Mouse (Mus musculus): ENCODE measurements around the gene Map4k5.
A peak's percentile ranks its signal among the peaks of the same experiment; 100 is the strongest.

Map4k5 gene

GRCm38 (mm10) chr12:69843531-69844445 lies 49.2 kb downstream of the Map4k5 start:
- no peak for DNase-seq (ENCODE audit: extremely low spot score, low spot score)

GRCm38 (mm10) chr12:69838376-69838775 lies 54.6 kb downstream of the Map4k5 start:
- DNase-seq (ENCODE audit: extremely low spot score, low spot score), result no peak

- DNase-seq (ENCODE audit: extremely low spot score, low spot score), result no peak
These were observed 58.9 kb downstream of the Map4k5 start for GRCm38 (mm10) chr12:69833982-69834604.

DNA sequence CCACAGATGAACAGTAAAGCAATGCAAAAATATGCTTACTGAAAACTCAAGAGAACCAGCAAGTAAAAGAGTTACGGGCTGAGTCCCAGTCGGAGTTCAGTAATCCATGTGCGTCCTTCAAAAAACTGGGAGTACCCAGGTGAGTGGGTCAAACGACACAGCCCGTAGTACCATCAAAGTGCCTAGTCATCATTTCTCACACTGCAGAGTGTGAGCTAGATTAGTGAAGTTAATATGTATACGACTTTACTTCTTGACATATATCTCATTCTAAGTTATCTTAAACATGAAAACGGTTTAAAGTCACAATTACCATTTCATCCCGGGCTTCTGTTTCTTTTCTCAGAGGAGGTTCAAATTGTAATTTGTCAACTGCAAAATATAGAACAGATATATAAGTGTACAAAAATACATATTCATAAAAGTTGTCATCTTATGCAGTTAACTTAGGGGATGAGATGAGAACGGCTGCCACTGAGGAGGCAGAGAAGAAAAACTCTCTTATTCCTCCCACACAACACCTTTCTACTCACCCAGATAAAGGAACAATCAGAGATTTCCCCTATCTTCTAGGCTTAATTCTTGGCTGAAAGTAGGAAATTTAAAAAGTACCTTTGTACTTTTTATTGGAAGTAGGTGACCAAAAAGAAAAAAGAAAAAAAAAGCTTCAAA lies 61.6 kb downstream of the Map4k5 start:
- DNase-seq (ENCODE audit: extremely low spot score, low spot score), result no peak

DNA sequence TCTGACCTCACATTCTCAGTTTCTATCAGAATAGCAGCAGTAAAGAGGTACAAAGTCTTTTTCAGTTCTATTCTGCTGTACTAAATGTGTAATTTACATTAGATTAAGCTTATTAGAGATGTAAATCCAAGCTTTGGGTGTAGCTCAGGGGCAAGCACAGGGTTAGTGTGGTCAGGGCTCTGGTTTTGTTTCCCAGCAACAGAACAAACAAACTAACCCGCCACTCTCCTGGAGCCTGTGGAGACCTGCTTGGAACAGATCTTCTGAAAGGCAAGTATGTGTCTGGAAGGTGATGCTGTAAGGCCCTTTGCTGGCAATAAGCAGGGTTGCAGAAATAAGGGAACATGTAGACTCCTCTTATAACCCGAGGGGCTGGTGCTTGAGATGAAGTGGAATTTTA lies 64.8 kb downstream of the Map4k5 start:
- no peak for DNase-seq (ENCODE audit: extremely low spot score, low spot score)

DNA sequence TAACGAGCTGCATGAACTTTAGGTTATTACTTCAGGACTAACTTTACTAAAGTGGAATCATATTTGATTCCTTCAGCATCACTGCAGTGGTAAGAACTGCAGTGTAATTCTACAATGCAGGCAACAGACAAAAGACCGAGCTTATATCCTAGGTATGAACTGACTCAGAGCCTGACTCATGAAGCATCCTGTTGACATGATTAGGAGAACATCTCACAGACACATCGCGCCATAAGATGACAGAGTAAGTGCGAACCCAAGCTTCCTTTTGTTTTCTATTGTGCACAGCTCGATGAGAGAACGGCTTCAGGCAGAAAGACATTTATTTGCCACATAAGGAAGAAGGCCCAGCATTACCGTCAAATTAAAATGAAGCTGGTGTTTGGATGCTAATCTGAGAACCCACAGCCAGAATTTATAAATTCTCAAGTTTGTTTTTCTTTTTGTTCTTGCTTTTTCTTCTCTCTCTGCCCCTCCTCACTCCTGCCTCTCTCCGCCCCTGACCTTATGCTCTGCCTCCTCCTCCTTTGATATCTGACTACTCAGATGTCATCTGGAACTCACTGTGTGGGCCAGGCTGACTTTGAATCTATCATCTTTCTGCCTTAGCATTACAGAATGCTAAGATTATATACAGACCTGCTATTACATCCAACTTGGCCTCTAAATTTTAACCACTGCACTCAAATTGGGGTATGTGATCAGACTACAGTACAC lies 68.0 kb downstream of the Map4k5 start:
- DNase-seq (ENCODE audit: extremely low spot score, low spot score), result no peak

DNA sequence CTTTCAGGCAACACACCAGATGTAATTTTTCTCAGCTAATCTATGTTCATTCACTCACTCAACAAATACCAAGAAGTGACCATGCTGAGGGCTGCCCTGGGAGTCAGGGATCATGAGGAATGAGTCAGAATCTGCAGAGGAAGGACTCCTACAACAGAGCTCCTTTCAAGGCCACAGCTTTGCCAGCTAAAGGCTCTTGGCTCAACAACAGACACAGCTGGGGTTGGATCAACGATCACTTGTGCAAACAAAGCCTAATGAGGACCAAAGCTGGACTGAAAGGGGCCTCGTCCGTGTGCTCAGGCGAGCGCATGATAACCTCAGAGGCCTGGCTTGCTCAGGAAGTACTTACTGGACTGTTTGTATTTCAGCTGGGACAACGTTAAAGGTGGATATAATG lies 78.7 kb downstream of the Map4k5 start:
- no peak for DNase-seq (ENCODE audit: extremely low spot score, low spot score)

GRCm38 (mm10) chr12:69813596-69813995 lies 79.4 kb downstream of the Map4k5 start:
- DNase-seq (ENCODE audit: extremely low spot score, low spot score), result no peak

DNA sequence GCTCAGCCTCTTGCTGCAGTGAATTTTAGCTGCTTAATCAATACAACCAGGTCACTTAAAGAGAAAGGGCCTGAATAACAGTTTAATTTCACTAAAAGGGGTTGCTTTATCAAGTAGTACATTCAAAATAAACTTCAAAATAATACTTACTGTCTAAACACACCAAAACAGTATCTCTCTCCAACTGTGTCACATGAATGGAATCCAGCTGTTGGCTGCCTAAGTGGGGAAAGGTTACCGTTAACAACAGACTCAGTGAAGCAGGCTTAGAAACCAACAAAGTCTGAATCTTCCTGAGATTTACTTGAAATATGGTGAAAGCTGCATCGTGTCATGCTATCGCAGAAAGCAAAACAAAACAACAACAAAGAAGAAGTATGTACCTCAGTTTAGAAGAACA lies 80.0 kb downstream of the Map4k5 start:
- DNase-seq (ENCODE audit: extremely low spot score, low spot score), result no peak

DNA sequence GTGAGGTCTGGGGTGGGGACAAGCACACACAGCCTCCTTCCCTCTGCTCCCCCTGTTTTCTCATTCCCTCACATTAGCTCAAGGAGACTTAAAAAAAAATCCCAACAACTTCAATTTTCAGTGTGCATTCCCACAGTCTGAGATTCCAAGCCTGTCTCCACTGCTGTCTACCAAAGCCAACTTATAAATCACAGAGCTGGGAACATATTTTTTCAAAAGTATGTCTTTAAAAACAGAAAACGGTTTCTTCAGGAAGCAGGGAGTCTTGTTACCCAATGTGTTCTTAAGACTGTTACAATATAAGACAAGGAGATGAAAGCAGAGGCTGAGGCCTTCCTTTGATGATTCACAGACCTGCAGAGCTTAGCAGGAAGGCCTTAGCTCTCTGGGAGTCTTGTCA lies 81.0 kb downstream of the Map4k5 start:
- DNase-seq (ENCODE audit: extremely low spot score, low spot score), result no peak

- DNase-seq (ENCODE audit: extremely low spot score, low spot score), result no peak
These were observed 83.6 kb downstream of the Map4k5 start for GRCm38 (mm10) chr12:69809439-69809838.

GRCm38 (mm10) chr12:69807399-69807985 lies 85.5 kb downstream of the Map4k5 start:
- DNase-seq (ENCODE audit: extremely low spot score, low spot score), result no peak

- DNase-seq (ENCODE audit: extremely low spot score, low spot score), result no peak
These were observed 87.9 kb downstream of the Map4k5 start for GRCm38 (mm10) chr12:69805148-69805547.

DNA sequence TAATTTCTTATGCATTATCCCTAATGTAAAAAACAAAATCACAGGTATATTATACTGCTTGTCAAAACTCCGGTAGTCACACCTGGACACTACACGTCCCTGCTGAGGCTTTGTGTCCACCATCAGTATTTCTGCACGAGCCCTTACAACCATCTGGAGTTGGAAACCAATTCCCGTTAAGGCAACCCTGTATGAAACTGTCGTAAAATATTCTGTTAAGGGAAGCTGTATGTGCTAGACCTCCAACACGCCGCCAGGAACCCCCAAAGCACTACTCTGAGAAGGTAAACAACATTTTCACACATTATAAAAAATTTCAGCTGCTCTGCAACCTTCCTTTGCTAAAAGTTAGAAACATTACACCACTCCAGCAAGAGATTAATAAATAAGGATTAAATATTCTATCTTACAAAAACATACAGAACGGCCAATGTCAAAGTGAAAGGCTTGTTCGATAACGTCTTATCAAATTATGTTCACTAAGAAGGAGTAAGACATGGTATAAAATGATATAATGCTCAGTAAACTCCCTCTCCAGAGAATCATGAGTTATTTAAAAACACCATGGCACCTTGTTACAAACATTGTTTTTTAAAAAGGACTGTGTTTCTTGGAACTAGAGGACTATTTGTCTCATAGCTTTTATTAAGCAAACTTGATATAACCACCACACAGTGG lies 88.5 kb downstream of the Map4k5 start:
- no peak for DNase-seq (ENCODE audit: extremely low spot score, low spot score)

- DNase-seq (ENCODE audit: extremely low spot score, low spot score), result no peak
These were observed 89.8 kb downstream of the Map4k5 start for GRCm38 (mm10) chr12:69803196-69803595.

DNA sequence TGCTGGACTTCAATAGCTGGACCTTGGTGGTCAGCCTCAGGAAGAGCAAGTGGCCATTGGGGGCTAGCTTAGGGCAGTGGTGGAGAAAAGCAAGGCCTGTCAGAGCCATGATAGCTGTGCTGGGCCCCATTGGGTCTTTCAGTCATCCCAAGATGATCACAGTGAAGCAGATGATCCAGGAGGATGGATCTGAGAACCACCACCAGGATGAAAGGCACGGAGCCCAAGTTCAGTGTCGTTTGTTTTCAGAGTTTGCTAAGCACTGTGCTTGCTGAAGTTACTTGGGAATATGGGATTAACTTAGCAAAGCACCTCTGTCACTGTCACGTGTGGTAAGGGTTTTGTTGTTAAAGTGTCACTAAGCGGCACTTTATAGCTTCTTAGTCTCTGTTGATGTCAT lies 92.4 kb downstream of the Map4k5 start:
- no peak for DNase-seq (ENCODE audit: extremely low spot score, low spot score)

GRCm38 (mm10) chr12:69796311-69796710 lies 96.7 kb downstream of the Map4k5 start:
- no peak for DNase-seq (ENCODE audit: extremely low spot score, low spot score)

- peak; percentile 59 for DNase-seq (ENCODE audit: extremely low spot score, low spot score)
These were observed 102.2 kb downstream of the Map4k5 start, which contains the start of gene Cdkl1 for GRCm38 (mm10) chr12:69790530-69791505. TSS of gene Cdkl1 (minus strand) at chr12:69791267.

- DNase-seq (ENCODE audit: extremely low spot score, low spot score), result no peak
These were observed 103.1 kb downstream of the Map4k5 start for GRCm38 (mm10) chr12:69789766-69790529.
